Mouse (Mus musculus) layer of hippocampus, postnatal 25 days (tissue): ENCODE results near the gene Xylt1. TPM values are rescaled to one million over a fixed set of nuclear protein-coding genes. Genes with fewer than 3 reads are reported as not detected.

ENCODE experiments used
- DNase-seq, 2 experiments: peaks; one replicate each; pipeline ENCODE4 v3.0.0; 2022; ENCODE audit warnings: mixed read lengths in 2 of 2, low spot score in 1 of 2; ENCODE audit errors: extremely low spot score in 1 of 2
- total RNA-seq, 2 experiments: library from RNA; stranded (reverse); gene quantifications; 2 replicates each; pipeline ENCODE4 v1.2.3; 2021

Gene Xylt1
- total RNA-seq, 2 experiments from 2014 or later, result 43.1 to 56.9 TPM

DNA sequence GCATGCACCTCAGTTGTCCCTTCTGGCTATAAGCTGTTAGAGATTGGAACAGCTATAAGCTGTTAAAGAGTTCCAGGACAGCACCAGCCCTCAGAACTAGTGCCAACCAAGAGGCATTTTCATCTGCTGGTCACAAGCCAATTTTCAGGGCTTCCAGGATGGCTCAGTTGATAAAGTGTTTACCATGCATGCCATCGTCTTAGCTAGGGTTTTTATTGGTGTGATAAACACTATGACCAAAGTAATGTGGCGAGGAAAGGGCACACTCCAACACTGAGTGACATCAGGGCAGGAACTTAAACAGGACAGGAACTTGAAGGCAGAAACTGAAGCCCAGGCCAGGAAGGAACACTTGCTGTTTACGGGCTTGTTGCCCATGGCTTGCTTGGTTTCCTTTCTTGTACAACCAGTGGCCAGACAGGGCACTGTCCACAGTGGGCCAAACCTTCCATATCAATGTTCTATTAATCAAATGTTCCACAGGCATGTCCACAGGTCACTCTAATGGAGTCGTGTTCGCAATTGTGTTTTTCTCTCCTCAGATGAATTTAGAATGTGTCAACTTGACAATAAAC, 49.7 kb downstream of the Xylt1 start:
- DNase-seq, result no peak

DNA sequence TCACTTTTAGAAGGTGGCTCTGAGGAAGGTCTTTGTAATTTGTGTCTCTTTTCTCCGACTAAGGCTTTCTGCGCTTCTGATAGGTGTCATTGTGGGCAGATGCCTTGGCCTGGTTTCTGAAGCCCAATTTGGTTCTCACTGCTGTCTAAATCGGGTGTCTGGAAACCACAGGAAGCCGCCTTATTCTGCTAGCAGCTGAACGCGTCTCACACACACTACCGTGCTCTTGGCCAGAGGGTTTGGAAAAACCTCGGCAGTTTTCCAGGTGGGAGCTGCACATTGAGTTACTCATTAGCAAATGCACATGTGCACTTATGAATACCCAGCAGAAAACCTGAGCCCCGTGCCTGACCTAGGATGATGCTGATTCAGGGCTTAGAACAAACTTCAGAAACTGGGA, 52.9 kb downstream of the Xylt1 start:
- no peak for DNase-seq

DNA sequence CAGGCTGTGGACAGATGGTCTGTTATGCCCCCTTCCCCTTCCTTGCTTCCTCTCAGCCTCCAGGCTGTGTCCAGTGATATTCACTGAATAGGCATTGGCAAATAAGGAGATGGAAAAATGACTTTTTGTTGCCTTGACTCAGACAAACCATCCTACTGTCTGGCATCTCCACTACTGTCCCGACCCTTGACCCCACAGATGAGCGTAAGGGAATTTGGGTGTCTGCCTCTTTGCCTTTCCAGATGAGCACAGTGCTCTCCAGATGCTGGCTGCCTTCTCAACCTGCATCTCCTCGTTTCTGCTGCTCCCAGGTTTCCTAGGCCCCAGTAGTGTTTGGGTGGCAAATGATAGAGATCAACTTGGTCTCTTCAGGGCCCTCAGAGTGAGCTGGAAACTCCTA, 54.3 kb downstream of the Xylt1 start:
- no peak for DNase-seq

DNA sequence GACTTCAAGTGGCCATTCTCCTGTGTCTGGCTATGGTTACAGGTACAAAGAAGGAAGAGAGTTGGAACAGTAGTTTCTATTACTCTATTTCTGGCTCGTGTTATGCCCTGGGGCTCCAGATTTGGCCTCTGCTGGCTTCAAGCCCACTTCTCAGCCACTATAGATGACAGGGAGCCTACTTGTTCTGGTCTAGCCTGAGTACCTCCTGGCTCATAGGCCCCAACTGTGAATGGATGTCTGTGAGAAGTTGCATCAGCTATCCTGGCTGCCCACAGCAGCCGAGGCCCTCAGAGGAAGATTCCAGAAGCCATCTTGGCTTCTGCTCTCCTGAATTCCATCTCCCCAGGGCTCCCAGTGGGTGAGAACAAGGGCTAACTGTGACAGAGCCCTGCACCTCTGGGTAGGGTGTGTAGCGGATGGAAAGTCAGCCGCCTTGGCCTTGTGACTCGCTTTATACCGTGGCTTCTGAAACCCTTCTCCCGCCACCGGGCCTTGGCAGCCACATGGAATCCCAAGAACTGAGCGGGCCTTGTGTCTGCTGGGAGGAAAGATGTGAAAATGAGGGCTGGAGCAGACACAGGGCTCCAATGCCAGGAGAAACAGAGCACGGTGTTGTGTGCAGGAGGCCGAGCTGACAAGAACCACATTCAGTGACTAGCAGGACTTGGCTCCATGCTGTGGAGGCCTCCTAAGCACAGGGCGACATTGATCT, 55.1 kb downstream of the Xylt1 start:
- DNase-seq, result peak in 1 of 2 experiments; percentile 27

DNA sequence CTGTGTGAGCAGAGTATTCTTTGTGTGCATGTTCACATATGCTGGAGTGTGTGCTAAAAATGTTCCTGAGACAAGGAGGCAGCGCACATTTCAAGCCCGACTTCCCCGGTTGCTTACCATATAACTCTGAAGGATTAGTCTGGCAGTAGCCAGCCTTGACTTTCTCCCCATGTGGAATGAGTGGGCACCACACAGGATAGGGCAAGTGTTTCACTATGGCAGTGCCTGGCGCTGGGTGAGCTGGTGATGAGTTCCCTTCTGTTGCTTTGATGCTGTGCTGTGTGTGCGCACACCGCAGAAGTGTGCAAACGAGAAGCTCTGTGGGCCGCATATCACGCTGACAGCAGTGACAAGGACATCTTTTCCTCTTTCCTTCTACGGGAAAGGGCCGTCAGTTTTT, 56.1 kb downstream of the Xylt1 start:
- peak in 1 of 2 experiments; percentile 26 for DNase-seq

DNA sequence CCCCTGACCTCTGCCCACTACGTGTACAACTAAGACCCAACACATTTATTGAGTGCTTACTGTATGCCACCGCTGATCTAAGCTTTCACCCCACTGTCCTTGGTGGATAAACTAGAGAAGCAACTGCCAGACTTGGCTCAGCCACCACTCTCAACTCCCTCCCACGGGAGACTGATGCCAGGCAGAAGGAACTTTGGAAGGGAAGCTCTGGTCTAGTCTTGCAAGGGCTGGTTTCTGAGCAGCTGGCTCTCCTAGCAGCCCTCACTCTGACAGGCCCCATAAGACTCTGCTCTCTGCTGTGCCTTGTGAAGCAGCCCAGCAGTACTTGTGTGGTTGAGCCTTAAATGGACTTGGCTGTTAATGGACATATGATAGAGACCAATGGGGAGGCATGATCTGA, 60.2 kb downstream of the Xylt1 start:
- no peak for DNase-seq

DNA sequence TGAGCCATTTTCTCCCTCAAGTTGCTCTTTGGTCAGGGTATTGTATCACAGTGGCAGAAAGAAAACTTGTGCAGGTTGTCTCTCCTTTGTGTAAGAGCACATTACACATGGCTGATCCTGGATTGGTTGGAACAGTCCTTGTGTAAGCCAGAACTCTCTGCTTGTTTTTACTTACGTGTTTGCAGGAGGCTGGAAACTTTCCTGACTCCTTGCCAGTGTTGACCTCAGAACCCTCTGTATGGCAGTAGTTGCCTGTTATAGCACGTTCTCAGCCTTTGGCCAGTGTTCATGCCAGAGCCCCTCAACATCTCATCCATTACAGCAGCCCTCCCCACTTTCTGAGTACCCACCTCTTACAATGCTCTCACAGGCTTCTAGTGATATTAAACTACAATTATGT, 61.9 kb downstream of the Xylt1 start:
- no peak for DNase-seq

DNA sequence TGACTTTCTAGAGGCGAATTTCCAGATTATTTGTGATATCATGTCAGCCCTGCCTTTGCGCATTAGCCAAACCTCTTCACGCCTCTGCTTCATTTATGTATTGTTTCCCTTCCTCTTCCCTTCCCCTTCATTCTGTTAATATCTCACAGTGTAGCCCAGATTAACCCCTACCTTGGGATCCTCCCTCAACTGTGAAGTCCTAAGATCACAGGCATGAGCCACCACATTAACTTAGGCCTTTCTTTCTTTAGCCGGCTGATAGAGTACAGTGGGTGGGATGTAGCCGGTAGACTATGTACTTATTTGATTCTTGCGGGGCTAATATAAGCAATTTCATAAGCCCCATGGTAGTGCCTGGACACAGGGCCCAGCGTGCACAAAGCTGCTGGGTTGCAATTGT, 62.4 kb downstream of the Xylt1 start:
- no peak for DNase-seq

DNA sequence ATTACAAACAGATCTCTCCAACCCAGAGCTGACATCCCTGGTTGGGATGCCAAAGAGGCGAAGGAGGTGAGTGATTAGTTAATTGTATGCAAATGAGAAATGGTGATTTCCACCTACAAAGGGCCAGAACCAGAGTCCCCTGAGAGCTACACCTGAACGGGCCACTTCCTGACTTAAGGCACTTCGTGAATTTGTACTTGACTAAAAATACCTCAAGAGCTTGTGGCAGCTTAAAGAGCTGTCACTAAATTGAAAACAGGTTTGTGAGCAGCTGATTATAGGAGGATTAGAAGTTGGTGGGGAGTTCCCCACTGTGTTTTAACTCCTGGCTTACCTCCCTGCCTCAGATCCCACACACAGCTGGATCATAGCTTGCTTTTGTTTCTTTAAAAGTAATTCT, 64.7 kb downstream of the Xylt1 start:
- DNase-seq, result no peak

DNA sequence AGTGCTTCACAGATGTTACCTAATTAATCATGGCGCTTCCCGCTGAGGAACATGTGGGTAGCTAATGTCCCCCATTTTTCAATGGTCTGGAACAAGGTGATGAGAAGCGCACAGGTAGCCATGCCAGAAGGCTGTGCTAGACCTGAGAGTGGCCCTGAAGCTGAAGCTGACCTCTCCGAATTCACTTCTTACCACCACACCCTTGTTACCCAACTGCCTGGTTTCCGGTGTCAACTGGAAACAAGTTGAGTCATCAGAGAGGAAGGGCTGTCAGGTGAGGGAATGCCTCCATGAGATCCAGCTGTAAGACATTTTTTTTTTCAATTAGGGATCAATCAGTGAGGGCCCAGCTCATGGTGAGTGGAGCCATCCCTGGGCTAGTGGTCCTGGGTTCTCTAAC, 68.8 kb downstream of the Xylt1 start:
- no peak for DNase-seq

DNA sequence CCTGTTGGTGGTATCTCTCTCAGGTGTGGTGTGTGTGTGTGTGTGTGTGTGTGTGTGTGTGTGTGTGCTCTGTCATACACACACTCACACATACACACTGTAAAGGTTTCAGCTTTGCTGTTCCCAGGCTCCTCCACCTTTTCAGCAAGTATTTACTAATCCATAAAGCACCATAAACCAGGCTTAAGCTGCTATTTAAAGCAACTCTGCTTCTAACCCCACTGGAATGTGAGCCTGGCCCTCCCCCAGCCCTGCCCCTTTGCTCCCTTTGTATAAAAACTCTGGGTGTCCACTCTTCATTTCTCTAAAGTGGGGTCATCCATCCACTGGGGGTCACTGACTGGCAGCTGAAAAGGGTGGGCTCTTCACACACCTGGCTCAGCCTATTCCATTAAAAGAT, 70.4 kb downstream of the Xylt1 start:
- no peak for DNase-seq

DNA sequence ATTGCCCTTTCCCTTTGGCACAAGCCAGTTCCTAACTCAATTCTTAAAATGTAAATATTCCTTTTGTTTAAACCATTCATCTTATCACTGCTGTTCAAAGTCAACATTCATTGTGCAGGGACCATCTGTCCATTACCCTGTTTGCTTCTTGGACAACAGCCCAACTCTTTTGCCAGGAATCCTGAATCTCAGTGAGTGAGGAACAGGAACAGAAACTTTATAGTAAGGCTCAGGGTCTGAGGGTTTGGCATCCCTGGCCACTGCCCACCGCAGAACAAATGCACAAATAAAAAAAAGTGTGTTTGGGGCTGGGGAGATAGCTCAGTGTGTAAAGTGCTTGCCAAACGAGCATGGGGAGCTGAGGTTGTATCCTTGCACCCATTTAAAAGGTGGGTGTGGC, 71.5 kb downstream of the Xylt1 start:
- no peak for DNase-seq

DNA sequence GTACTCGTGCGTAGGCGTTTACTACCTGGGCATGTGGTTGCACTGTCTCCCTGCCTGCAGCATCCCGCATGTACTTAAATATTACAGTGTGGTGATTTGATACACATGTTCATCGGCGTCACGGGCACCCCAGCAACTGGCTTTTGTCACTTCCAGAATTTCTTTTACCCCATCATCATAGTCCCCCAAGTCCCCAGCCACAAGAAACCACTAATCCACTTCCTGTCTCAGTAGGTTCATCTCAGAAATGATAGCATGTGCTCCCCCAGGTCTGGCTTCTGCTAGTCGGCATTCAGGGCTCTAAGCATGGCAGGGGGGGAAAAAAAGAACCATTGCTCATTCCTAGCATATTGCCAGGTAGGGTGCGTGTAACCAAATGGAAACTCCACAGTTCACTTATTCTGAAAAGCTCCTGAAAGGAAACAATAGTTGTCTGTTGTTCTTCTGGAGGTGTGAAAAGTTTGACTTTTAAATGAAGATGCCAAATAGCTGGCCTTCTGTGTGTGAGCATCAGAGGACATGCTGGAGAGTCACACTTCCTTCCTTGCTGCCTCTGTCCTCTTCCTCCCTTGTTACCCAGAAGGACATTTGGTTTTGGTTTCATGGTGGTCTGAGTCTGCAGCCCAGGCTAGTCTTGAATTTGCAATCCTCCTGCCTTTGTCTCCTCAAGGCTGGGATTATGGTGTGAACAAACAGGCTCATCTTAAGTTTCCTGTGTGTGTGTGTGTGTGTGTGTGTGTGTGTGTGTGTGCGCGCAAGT, 74.2 kb downstream of the Xylt1 start:
- no peak for DNase-seq

DNA sequence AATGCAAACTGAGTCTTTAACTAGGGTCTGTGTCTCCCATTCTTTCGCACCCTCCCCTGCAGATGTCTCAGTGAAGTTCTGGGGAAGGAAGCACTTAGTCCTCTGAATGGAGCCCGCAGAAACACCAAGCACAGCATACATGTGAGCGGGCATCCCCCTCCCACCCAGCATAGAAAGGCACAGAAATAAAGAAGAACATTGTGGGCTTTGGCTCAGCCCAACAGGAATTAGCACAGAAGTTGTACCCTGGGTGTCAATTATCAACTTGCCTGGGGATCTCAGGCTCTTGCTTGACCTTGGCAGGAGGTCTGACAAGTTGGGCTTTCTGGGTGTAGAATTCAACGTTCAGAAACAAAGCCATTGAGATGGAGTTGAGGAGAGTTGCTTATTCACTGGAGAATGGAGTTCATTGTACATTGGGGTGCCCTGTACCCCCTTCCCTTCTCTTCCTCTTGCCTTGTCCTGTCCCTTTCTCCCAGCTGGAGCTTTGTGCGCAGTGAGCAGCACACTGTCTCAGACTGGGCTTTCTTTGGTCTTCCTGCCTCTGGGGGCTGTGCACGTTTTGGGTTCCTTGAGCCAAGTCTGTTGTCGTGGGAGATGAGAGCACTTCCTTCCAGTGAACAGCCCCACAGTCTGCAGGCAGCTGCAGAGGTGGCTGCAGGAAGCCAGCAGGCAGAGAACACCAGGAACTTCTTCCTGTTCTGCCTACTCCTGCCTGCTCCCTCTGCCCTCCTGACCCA, 81.6 kb downstream of the Xylt1 start:
- DNase-seq, result no peak

DNA sequence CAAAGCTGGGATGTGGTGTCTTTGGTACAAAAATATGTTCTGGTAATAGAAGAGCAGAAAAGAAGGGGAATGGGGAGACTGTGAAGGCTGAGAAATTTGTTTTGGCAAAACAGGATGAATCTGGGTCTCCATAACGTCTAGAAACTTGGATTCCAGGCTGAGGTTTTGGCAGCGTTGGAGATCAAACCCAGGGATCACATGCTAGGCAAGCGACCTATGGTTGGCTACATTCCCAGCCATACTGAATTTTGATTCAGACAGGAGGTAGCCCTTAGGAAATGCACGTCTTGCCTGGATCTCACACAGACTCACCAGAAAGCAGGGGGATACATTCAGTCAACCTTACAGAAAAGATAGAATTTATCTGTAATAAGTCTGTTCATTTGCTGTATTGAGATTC, 84.2 kb downstream of the Xylt1 start:
- DNase-seq, result no peak

DNA sequence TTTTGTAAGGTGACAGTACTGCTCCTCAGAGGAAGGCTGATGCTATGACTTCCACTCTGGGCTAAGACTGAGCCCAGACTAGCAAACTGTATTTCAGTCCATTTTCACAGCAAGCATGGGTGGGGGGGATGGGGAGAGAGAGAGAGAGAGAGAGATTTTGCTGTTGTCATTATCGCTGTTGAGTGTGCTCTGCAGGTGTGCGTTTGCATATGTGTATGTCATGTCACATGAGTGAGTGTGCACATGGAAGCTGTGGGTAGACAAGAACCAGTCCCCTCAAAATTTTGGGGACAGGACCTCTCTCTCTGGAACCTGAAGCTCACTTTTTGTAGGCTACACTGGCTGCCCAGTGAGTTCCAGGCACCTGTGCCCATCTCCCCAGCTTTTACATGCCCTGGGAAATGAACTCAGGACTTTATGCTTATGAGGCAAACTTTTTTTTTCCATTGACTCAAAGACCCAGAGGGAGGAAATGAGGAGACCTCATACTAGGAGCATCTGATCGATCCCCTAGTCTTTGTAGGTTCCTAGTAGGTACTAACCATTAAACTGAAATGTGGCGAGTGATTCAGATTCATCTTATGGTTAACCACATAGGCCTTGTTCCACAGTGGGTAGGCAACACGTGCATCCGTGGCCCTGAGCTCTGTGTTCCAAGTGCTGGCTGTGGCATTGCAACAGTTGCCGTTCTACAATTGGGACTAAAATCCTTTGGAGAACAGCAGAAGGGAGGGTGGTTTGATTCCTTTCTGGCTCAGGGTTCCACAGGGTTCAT, 85.4 kb downstream of the Xylt1 start:
- no peak for DNase-seq

DNA sequence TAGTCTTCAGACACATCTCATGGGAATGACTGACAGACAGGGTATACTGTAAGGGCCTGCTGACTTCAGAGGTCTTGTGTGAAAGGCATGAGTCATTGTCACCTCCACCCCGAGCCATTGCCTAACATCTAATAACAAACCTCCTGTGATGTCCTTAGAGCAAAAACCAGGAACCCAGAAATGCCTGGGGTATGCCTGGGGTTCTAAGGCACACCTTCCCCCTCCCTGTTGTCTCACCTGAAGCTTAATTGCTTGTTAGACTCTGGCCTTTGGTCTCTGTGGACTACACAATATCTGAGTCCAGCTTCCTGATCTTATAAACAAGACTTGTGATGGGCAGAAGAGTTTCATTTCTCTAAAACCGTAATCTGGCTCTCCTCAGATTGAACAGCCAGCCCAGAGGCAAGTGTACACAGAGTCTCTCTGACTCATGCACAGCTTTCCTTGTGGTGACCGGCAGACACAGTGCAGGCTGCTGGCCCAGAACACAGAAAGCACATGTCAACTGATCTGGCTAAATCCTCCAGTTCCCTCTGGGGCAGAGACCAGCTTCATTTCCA, 89.5 kb downstream of the Xylt1 start:
- no peak for DNase-seq

DNA sequence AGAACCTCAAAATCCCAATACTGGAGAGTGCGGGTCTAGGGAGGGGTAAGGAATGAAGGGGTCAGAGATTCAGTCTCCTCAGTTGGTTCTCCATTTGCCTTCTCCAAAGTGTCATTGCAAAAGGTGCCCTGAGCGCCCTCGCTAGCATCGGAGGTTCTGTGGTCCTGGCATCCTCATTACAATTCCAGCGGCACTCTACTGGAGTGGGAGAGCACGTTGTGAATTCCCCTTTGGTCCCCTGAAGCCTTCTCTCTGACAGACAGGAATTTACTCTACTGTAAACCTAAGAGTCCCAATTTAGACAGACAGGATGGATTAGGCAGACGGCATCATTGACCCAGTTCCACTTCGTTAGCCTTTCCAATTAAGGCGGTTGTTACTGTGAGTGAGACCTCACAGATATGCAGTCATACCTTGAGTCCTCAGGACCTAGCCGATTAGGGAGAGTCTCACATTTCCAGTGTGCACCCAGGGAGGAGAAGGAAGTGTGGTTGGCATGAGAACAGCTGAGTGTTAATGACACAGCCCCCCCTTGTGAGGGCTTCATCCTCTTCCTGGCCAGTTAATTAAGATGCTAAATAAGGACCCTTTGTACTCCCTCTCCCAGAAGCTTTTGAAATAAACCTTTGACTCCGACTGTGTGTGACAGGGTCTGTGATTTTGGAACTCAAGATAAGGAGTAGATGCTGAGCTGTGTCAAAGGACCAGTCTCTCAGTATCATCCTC, 91.4 kb downstream of the Xylt1 start:
- no peak for DNase-seq
